Mouse (Mus musculus) liver, postnatal 0 days (tissue): ENCODE measurements around the gene Mlycd. TPM values are rescaled to one million over a fixed set of nuclear protein-coding genes. Genes with fewer than 3 reads are reported as not detected.
A peak's percentile ranks its signal among the peaks of the same experiment; 100 is the strongest.

Experiments used
- ATAC-seq: fragments of 200-750 bp; cut with Nextera tagmentation; 2 replicates; pipeline ENCODE4 v1.8.0; 2017; ENCODE audit warnings: mild to moderate bottlenecking, moderate library complexity
- DNase-seq: peaks from one replicate; pipeline ENCODE4 v3.0.0-alpha.2; 2016
- H3K27ac ChIP-seq: fragments of 300-500 bp; sonication (generic); 2 replicates; pipeline ENCODE4 v1.5.1; 2014; ENCODE audit warnings: antibody characterized with exemption, moderate library complexity, mild to moderate bottlenecking, low read depth
- H3K27me3 ChIP-seq: fragments of 300-500 bp; sonication (generic); 2 replicates; pipeline ENCODE4 v1.6.1; 2014; ENCODE audit warnings: low read length, control low read depth, mixed read lengths; ENCODE audit not compliant: insufficient read depth
- H3K36me3 ChIP-seq: fragments of 300-500 bp; sonication (generic); replicated peaks from 2 replicates; pipeline ENCODE4 v1.6.1; 2014; ENCODE audit warnings: mild to moderate bottlenecking, control low read depth, low read length, moderate library complexity, mixed read lengths; ENCODE audit not compliant: insufficient read depth
- H3K4me1 ChIP-seq: fragments of 300-500 bp; sonication (generic); 2 replicates; pipeline ENCODE4 v1.6.1; 2014; ENCODE audit warnings: antibody characterized with exemption, mild to moderate bottlenecking, control low read depth; ENCODE audit not compliant: insufficient read depth
- H3K4me2 ChIP-seq: fragments of 300-500 bp; sonication (generic); 2 replicates; pipeline ENCODE4 v1.6.1; 2014; ENCODE audit warnings: low read depth, mild to moderate bottlenecking, low read length, moderate library complexity, mixed read lengths
- H3K4me3 ChIP-seq: fragments of 300-500 bp; sonication (generic); 2 replicates; pipeline ENCODE4 v1.5.1; 2014; ENCODE audit warnings: low read depth, low read length
- H3K9ac ChIP-seq: fragments of 300-500 bp; sonication (generic); replicated peaks from 2 replicates; pipeline ENCODE4 v1.6.1; 2014; ENCODE audit warnings: mild to moderate bottlenecking, moderate library complexity
- H3K9me3 ChIP-seq: fragments of 300-500 bp; sonication (generic); 2 replicates; pipeline ENCODE4 v1.6.1; 2016; ENCODE audit warnings: mild to moderate bottlenecking, control low read depth, low read length, mixed read lengths
- CTCF ChIP-seq: sonication (generic); IDR thresholded peaks from 2 replicates; pipeline ENCODE4 v1.5.1; 2016; ENCODE audit warnings: antibody characterized with exemption, low read depth
- EP300 ChIP-seq: IDR thresholded peaks from 2 replicates; pipeline ENCODE4 v1.6.1; 2016; ENCODE audit warnings: antibody characterized with exemption, low read depth, mild to moderate bottlenecking
- WGBS: fragments of 180-500 bp; shearing (Covaris S2); extraction: QIAGEN DNeasy Blood & Tissue Kit; methylation state at CpG from one replicate; pipeline ENCODE4 v1.1.7; 2014; ENCODE audit not compliant: insufficient replicate concordance; 5-methylcytosine and 5-hydroxymethylcytosine counted together
- polyA plus RNA-seq: library from polyadenylated mRNA; unstranded; fragments of >200 nt; fragmentation: Nextera tagmentation; extraction: Ambion mirVana; gene quantifications from 2 replicates; pipeline ENCODE4 v1.2.1, GENCODE M21; 2015

Gene Mlycd
- polyA plus RNA-seq, 1 experiment from 2014 or later: 37.0 TPM

GRCm38 (mm10) chr8:119423631-119424141, 29.0 kb downstream of the Mlycd start:
- Histone ChIP-seq H3K36me3 (no peaks in the 10 kb centered on the region), H3K27ac (peak overlapping the region; percentile 97), H3K9ac (peak overlapping the region; percentile 70), H3K4me2 (peak overlapping the region; percentile 70), H3K27me3 (no peaks in the 10 kb centered on the region), H3K4me1 (peaks cover 89% of the 10 kb centered on the region), H3K4me3 (peak overlapping the region; percentile 39), H3K9me3 (no peaks in the 10 kb centered on the region)
- ATAC-seq: peak; percentile 72
- peak; percentile 71 for DNase-seq
- TF ChIP-seq EP300: peak; percentile 70
- no peak for TF ChIP-seq CTCF
- WGBS: 17% methylated on average over 9 of the region's 9 CpGs

- ATAC-seq: peak; percentile 35
These were observed 29.6 kb downstream of the Mlycd start for GRCm38 (mm10) chr8:119424199-119424733.

GRCm38 (mm10) chr8:119424740-119425139, 30.1 kb downstream of the Mlycd start:
- Histone ChIP-seq H3K4me1 (peaks cover 89% of the 10 kb centered on the region), H3K27me3 (no peaks in the 10 kb centered on the region), H3K9me3 (no peaks in the 10 kb centered on the region), H3K27ac (peak overlapping the region; percentile 97), H3K4me3 (peak overlapping the region; percentile 39), H3K36me3 (no peaks in the 10 kb centered on the region), H3K9ac (peak overlapping the region; percentile 70), H3K4me2 (peak overlapping the region; percentile 70)
- WGBS: 31% methylated on average over 10 of the region's 10 CpGs
- TF ChIP-seq CTCF (no peak), EP300 (no peak)
- no peak for DNase-seq
- no peak for ATAC-seq

More at GRCm38 (mm10) chr8:119424199-119424733, 29.6 kb downstream of the Mlycd start:
- Histone ChIP-seq H3K27me3 (no peaks in the 10 kb centered on the region), H3K4me2 (peak overlapping the region; percentile 70), H3K27ac (peak overlapping the region; percentile 97), H3K4me3 (peak overlapping the region; percentile 39), H3K36me3 (no peaks in the 10 kb centered on the region), H3K9me3 (no peaks in the 10 kb centered on the region), H3K4me1 (peaks cover 89% of the 10 kb centered on the region), H3K9ac (peak overlapping the region; percentile 70)
- WGBS: 31% methylated on average over 10 of the region's 10 CpGs
- DNase-seq: no peak
- TF ChIP-seq CTCF: no peak
- TF ChIP-seq EP300: no peak

GRCm38 (mm10) chr8:119425533-119425932, 30.9 kb downstream of the Mlycd start:
- H3K9me3 ChIP-seq: no peaks in the 10 kb centered on the region
- H3K27ac ChIP-seq: peak overlapping the region; percentile 97
- peak; percentile 49; the same call in 1 of the 2 replicates for TF ChIP-seq EP300
- TF ChIP-seq CTCF: peak; percentile 32
- H3K9ac ChIP-seq: peak overlapping the region; percentile 58
- DNase-seq: peak; percentile 60
- no peaks in the 10 kb centered on the region for H3K27me3 ChIP-seq
- no peaks in the 10 kb centered on the region for H3K36me3 ChIP-seq
- H3K4me1 ChIP-seq: peaks cover 88% of the 10 kb centered on the region
- ATAC-seq: no peak; the same call in 1 of the 2 replicates
- peak overlapping the region; percentile 70 for H3K4me2 ChIP-seq
- H3K4me3 ChIP-seq: peak overlapping the region; percentile 18
- 30% methylated on average over 10 of the region's 10 CpGs for WGBS

GRCm38 (mm10) chr8:119426069-119426735, 31.5 kb downstream of the Mlycd start:
- peaks cover 87% of the 10 kb centered on the region for H3K4me1 ChIP-seq

GRCm38 (mm10) chr8:119427634-119428349, 33.1 kb downstream of the Mlycd start:
- H3K27ac ChIP-seq: peak overlapping the region; percentile 95
- peak overlapping the region; percentile 18 for H3K9ac ChIP-seq
- peaks cover 79% of the 10 kb centered on the region for H3K4me1 ChIP-seq
- H3K4me3 ChIP-seq: no peak overlapping the region
- DNase-seq (no peak), ATAC-seq (no peak)
- H3K4me2 ChIP-seq: peak overlapping the region; percentile 45
- no peaks in the 10 kb centered on the region for H3K27me3 ChIP-seq
- H3K36me3 ChIP-seq: no peaks in the 10 kb centered on the region
- WGBS: 65% methylated on average over 11 of the region's 12 CpGs
- TF ChIP-seq CTCF: no peak
- TF ChIP-seq EP300: no peak
- no peaks in the 10 kb centered on the region for H3K9me3 ChIP-seq

More at GRCm38 (mm10) chr8:119426069-119426735, 31.5 kb downstream of the Mlycd start:
- WGBS: 48% methylated on average over 6 of the region's 6 CpGs
- TF ChIP-seq CTCF: no peak
- no peak for TF ChIP-seq EP300
- no peak for ATAC-seq
- Histone ChIP-seq H3K27ac (peak overlapping the region; percentile 97), H3K9me3 (no peaks in the 10 kb centered on the region), H3K36me3 (no peaks in the 10 kb centered on the region), H3K9ac (peak overlapping the region; percentile 58; the same call in 1 of the 2 replicates), H3K4me3 (peak overlapping the region; percentile 18; the same call in 1 of the 2 replicates), H3K4me2 (peak overlapping the region; percentile 70), H3K27me3 (no peaks in the 10 kb centered on the region)
- no peak for DNase-seq
